Mouse (Mus musculus): ENCODE results near the gene Krtap4-8. TPM values are rescaled to one million over a fixed set of nuclear protein-coding genes. Genes with fewer than 3 reads are reported as not detected.
"Not testable (repeated sequence)": the region's sequence is repeated elsewhere in the genome, so short reads cannot be mapped to it uniquely, and the experiment has no call there.

Gene Krtap4-8
- polyA plus RNA-seq (2012; rRNA removed), result not detected in 2 replicates

DNA sequence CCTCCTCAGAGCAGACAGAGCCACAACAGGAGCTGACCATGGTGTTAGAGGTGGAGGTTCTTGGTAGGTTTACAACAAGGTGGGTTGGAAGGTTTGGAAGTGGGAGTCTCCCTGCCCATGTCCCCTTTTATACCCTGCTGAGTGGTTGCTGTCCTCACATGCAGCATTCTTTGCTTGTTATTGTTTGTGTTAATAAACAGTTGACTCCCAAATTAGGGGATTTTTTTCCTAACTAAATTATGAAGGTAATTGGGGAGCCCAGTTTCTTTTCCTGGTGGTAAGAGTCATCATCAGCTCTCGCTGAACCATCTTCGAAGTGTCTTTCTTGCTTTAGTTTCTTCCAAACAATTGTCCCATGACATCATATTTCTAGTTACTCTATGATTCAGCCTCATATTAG lies at the start of gene Krtap4-8:
TSS of gene Krtap4-8 (minus strand) at position 101 of the 400 bp plus-strand sequence.
- Histone ChIP-seq H3K4me3 (ENCODE audit: low read depth, low read length) (no peak within 1 kb of the TSS), H3K27ac (ENCODE audit: insufficient read depth, low read depth, low read length) (no peak within 1 kb of the TSS), H3K27me3 (ENCODE audit: control insufficient read depth, insufficient read depth, low read length) (no peaks in the 10 kb centered on the region), H3K4me1 (ENCODE audit: control insufficient read depth, insufficient read depth, insufficient read length, low read length) (no peaks in the 10 kb centered on the region), H3K36me3 (ENCODE audit: control insufficient read depth, insufficient read depth, low read length) (no peaks in the 10 kb centered on the region)
- TF ChIP-seq POLR2A (IDR thresholded peaks at IDR 0.05; ENCODE audit: low read depth, low read length) (no peak), CTCF (IDR thresholded peaks at IDR 0.05; ENCODE audit: extremely low read depth, insufficient read length, insufficient replicate concordance, low read depth, low read length) (no peak)
- WGBS, result 93% methylated on average over 2 of the region's 2 CpGs

DNA sequence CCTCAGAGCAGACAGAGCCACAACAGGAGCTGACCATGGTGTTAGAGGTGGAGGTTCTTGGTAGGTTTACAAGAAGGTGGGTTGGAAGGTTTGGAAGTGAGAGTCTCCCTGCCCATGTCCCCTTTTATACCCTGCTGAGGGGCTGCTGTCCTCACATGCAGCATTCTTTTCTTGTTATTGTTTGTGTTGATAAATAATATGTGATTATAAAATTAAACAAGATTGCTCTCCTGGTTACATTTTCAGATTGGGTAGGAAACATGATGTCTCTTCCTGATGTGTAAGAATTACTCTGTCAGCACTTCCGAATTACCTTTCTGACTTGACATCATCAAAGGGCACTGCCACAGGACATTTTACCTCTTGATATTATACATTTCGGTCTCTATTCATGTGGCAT lies 35.1 kb upstream of the Krtap4-8 start, which contains the start of gene Gm11564:
TSS of gene Gm11564 (minus strand) at position 101 of the 400 bp plus-strand sequence.
- H3K27ac ChIP-seq (ENCODE audit: insufficient read depth, low read depth, low read length); H3K36me3 ChIP-seq (ENCODE audit: control insufficient read depth, insufficient read depth, low read length); H3K4me1 ChIP-seq (ENCODE audit: control insufficient read depth, insufficient read depth, insufficient read length, low read length); H3K4me3 ChIP-seq (ENCODE audit: low read depth, low read length); H3K27me3 ChIP-seq (ENCODE audit: control insufficient read depth, insufficient read depth, low read length): not testable (repeated sequence)
- WGBS, result 78% methylated on average over 2 of the region's 2 CpGs

DNA sequence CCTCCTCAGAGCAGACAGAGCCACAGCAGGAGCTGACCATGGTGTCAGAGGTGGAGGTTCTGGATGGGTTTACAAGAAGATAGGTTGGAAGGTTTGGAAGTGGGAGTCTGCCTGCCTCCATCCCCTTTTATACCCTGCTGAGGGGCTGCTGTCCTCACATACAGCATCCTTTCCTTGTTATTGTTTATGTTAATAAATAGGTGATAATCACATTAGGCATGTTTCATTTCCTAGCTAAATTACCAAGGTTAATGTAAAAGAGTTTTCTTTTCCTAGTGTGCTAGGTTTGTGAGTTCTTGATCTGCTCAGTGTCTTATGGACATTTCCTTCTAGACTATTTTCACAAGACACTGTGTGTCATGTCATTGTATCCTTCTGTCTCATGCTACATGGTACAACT lies 29.3 kb upstream of the Krtap4-8 start, which contains the start of gene Krtap4-13:
TSS of gene Krtap4-13 (minus strand) at position 101 of the 400 bp plus-strand sequence.
- H3K27me3 ChIP-seq (ENCODE audit: control insufficient read depth, insufficient read depth, low read length); H3K36me3 ChIP-seq (ENCODE audit: control insufficient read depth, insufficient read depth, low read length); H3K27ac ChIP-seq (ENCODE audit: insufficient read depth, low read depth, low read length); H3K4me1 ChIP-seq (ENCODE audit: control insufficient read depth, insufficient read depth, insufficient read length, low read length); H3K4me3 ChIP-seq (ENCODE audit: low read depth, low read length): not testable (repeated sequence)

DNA sequence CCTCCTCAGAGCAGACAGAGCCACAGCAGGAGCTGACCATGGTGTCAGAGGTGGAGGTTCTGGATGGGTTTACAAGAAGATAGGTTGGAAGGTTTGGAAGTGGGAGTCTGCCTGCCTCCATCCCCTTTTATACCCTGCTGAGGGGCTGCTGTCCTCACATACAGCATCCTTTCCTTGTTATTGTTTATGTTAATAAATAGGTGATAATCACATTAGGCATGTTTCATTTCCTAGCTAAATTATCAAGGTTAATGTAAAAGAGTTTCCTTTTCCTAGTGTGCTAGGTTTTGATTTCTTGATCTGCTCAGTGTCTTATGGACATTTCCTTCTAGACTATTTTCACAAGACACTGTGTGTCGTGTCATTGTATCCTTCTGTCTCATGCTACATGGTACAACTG lies 23.8 kb upstream of the Krtap4-8 start, which contains the start of gene Gm11554:
TSS of gene Gm11554 (minus strand) at position 101 of the 400 bp plus-strand sequence.
- H3K27me3 ChIP-seq (ENCODE audit: control insufficient read depth, insufficient read depth, low read length); H3K27ac ChIP-seq (ENCODE audit: insufficient read depth, low read depth, low read length); H3K36me3 ChIP-seq (ENCODE audit: control insufficient read depth, insufficient read depth, low read length); H3K4me3 ChIP-seq (ENCODE audit: low read depth, low read length); H3K4me1 ChIP-seq (ENCODE audit: control insufficient read depth, insufficient read depth, insufficient read length, low read length): not testable (repeated sequence)
- no CpG with 5 or more reads among the region's 1 CpGs for WGBS

DNA sequence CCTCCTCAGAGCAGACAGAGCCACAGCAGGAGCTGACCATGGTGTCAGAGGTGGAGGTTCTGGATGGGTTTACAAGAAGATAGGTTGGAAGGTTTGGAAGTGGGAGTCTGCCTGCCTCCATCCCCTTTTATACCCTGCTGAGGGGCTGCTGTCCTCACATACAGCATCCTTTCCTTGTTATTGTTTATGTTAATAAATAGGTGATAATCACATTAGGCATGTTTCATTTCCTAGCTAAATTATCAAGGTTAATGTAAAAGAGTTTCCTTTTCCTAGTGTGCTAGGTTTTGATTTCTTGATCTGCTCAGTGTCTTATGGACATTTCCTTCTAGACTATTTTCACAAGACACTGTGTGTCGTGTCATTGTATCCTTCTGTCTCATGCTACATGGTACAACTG lies 18.3 kb upstream of the Krtap4-8 start, which contains the start of gene Gm11569:
TSS of gene Gm11569 (minus strand) at position 101 of the 400 bp plus-strand sequence.
- not testable (repeated sequence) for H3K36me3 ChIP-seq (ENCODE audit: control insufficient read depth, insufficient read depth, low read length); H3K4me1 ChIP-seq (ENCODE audit: control insufficient read depth, insufficient read depth, insufficient read length, low read length); H3K27ac ChIP-seq (ENCODE audit: insufficient read depth, low read depth, low read length); H3K4me3 ChIP-seq (ENCODE audit: low read depth, low read length); H3K27me3 ChIP-seq (ENCODE audit: control insufficient read depth, insufficient read depth, low read length)
- WGBS, result no CpG with 5 or more reads among the region's 1 CpGs

DNA sequence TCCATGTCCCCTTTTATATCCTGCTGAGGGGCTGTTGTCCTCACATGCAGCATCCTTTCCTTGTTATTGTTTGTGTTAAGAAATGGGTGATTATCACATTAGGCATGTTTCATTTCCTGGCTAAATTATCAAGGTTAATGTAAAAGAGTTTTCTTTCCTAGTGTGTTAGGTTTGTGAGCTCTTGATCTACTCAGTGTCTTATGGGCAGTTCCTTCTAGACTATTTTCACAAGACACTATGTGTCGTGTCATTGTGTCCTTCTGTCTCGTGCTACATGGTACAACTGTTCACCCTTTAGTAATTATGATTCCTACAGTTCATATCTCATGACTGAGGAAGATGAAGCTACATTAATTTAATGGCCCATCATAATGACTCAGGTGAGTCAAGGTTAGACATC lies 12.9 kb upstream of the Krtap4-8 start, which contains the start of gene Gm11596:
TSS of gene Gm11596 (minus strand) at position 101 of the 400 bp plus-strand sequence.
- 70% methylated on average over 2 of the region's 2 CpGs for WGBS
- Histone ChIP-seq H3K36me3 (ENCODE audit: control insufficient read depth, insufficient read depth, low read length) (no peaks in the 10 kb centered on the region), H3K4me3 (ENCODE audit: low read depth, low read length) (no peak within 1 kb of the TSS), H3K4me1 (ENCODE audit: control insufficient read depth, insufficient read depth, insufficient read length, low read length) (no peaks in the 10 kb centered on the region), H3K27ac (ENCODE audit: insufficient read depth, low read depth, low read length) (no peak within 1 kb of the TSS), H3K27me3 (ENCODE audit: control insufficient read depth, insufficient read depth, low read length) (no peaks in the 10 kb centered on the region)
- TF ChIP-seq POLR2A (IDR thresholded peaks at IDR 0.05; ENCODE audit: low read depth, low read length) (no peak), CTCF (IDR thresholded peaks at IDR 0.05; ENCODE audit: extremely low read depth, insufficient read length, insufficient replicate concordance, low read depth, low read length) (no peak)

DNA sequence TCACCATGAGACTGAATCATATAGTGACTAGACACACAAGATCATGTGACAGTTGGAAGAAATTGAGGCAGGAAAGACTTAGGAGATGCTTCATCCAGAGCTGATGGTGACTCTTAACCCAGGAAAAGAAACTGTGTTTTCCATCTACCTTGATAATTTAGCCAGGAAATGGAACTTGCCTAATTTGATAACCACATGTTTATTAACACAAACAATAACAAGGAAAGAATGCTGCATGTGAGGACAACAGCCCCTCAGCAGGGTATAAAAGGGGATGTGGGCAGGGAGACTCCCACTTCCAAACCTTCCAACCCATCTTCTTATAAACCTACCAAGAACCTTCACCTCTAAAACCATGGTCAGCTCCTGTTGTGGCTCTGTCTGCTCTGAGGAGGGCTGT lies 4.4 kb upstream of the Krtap4-8 start, which contains the start of gene Krtap4-9:
TSS of gene Krtap4-9 (plus strand) at position 301 of the 400 bp plus-strand sequence.
- H3K27me3 ChIP-seq (ENCODE audit: control insufficient read depth, insufficient read depth, low read length); H3K4me1 ChIP-seq (ENCODE audit: control insufficient read depth, insufficient read depth, insufficient read length, low read length); H3K27ac ChIP-seq (ENCODE audit: insufficient read depth, low read depth, low read length); H3K36me3 ChIP-seq (ENCODE audit: control insufficient read depth, insufficient read depth, low read length); H3K4me3 ChIP-seq (ENCODE audit: low read depth, low read length): not testable (repeated sequence)

DNA sequence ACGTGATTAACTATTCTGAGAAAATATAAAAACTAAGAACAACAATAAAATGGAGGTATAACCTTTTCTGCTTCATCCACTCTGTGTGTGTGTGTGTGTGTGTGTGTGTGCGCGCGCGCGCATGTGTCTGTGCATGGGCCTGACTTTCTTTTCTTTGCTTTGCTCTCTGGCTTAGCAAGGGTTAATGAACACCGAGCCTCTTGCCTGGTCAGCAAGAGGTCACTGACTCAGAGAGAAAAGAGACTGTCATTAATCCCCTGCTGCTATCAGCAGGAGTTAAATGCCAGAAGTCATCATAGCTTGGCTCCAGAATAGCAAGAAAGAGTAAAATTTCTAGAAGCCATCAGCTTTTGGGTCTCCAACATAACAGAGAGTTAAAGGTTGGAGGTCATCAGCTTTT lies 2.1 kb downstream of the Krtap4-8 start:
- 68% methylated on average over 7 of the region's 7 CpGs for WGBS

DNA sequence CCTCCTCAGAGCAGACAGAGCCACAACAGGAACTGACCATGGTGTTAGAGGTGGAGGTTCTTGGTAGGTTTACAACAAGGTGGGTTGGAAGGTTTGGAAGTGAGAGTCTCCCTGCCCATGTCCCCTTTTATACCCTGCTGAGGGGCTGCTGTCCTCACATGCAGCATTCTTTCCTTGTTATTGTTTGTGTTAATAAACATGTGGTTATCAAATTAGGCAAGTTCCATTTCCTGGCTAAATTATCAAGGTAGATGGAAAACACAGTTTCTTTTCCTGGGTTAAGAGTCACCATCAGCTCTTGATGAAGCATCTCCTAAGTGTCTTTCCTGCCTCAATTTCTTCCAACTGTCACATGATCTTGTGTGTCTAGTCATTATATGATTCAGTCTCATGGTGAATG lies 7.7 kb downstream of the Krtap4-8 start, which contains the start of gene Gm11595:
TSS of gene Gm11595 (minus strand) at position 101 of the 400 bp plus-strand sequence.
- not testable (repeated sequence) for H3K4me1 ChIP-seq (ENCODE audit: control insufficient read depth, insufficient read depth, insufficient read length, low read length); H3K36me3 ChIP-seq (ENCODE audit: control insufficient read depth, insufficient read depth, low read length); H3K27me3 ChIP-seq (ENCODE audit: control insufficient read depth, insufficient read depth, low read length); H3K4me3 ChIP-seq (ENCODE audit: low read depth, low read length); H3K27ac ChIP-seq (ENCODE audit: insufficient read depth, low read depth, low read length)

More for the DNA sequence above, 2.1 kb downstream of the Krtap4-8 start:
- no peak overlapping the region for H3K27ac ChIP-seq (ENCODE audit: insufficient read depth, low read depth, low read length)
- no peak overlapping the region for H3K4me3 ChIP-seq (ENCODE audit: low read depth, low read length)
- H3K4me1 ChIP-seq (ENCODE audit: control insufficient read depth, insufficient read depth, insufficient read length, low read length), result no peaks in the 10 kb centered on the region
- TF ChIP-seq POLR2A (IDR thresholded peaks at IDR 0.05; ENCODE audit: low read depth, low read length), result no peak
- no peak for TF ChIP-seq CTCF (IDR thresholded peaks at IDR 0.05; ENCODE audit: extremely low read depth, insufficient read length, insufficient replicate concordance, low read depth, low read length)
- H3K36me3 ChIP-seq (ENCODE audit: control insufficient read depth, insufficient read depth, low read length), result no peaks in the 10 kb centered on the region
- no peaks in the 10 kb centered on the region for H3K27me3 ChIP-seq (ENCODE audit: control insufficient read depth, insufficient read depth, low read length)
